8 mouse cellular contexts compared by ENCODE assay signal in the genomic region with DNA sequence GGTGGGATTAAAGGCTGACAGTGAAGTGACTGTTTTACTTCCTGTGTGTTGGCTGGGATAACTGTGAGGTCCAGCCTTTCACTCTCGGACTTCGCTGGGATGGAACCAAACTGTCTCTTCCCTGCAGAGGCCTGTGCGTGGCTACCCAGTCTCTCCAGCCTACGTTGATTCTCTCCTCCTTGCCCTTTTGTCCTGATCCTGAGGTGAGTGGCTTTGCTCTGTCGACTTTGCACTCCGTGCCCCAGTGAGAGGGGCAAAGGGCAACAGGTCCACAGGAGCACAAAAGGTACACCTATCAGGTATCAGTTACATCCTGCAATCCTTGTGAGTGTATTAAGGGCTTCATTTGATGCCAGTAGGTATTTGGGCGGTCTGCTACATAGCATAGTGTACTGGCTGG. TPM values are rescaled to one million over a fixed set of nuclear protein-coding genes. Genes with fewer than 3 reads are reported as not detected.
DNase-seq lines count a peak whose midpoint lies in the region; ATAC-seq and TF ChIP-seq lines count a peak whose summit lies in the region.

A gene (plus strand): TSS at position 87 of the 400 bp plus-strand sequence.

- 76% methylated on average over 7 of the region's 7 CpGs for WGBS in cerebellum, adult 2 months
- WGBS in macrophage (ENCODE audit: missing documents), result 95% methylated on average over 7 of the region's 7 CpGs

- no peak for DNase-seq in cerebellum, adult 2 months
- no peak for DNase-seq in cerebellum, postnatal 4 days (ENCODE audit: low spot score in 2 of 2)
- DNase-seq in adrenal gland, postnatal 4 days (ENCODE audit: low spot score in 2 of 2), result no peak
- no peak for DNase-seq in gastrocnemius, postnatal 4 days (ENCODE audit: low spot score in 2 of 2)
- peak; percentile 84 for DNase-seq in kidney, adult 9 months
- DNase-seq in testis, postnatal 14 days (ENCODE audit: low spot score), result no peak

- no peaks in the 10 kb centered on the region for H3K27me3 ChIP-seq in cerebellum, adult 2 months (ENCODE audit: control insufficient read depth, insufficient read depth, low read length)

- peaks cover 24% of the 10 kb centered on the region for H3K4me1 ChIP-seq in cerebellum, adult 2 months (ENCODE audit: control insufficient read depth, insufficient read depth, low read length)

- H3K79me2 ChIP-seq in macrophage (ENCODE audit: inconsistent target), result no peaks in the 10 kb centered on the region

- no peak for ATAC-seq in cerebellum, adult (ENCODE audit: insufficient number of reproducible peaks, low FRiP score, low TSS enrichment)

- H3K4me3 ChIP-seq in cerebellum, adult 2 months (replicated peaks; ENCODE audit: insufficient read depth, low read depth, low read length), result peak within 1 kb of the TSS; percentile 42
- H3K4me3 ChIP-seq in macrophage (ENCODE audit: inconsistent target), result no peak within 1 kb of the TSS

- peak within 1 kb of the TSS; percentile 73 for H3K27ac ChIP-seq in cerebellum, adult 2 months (ENCODE audit: insufficient read depth, low read length)
- no peak within 1 kb of the TSS for H3K27ac ChIP-seq in macrophage

- H3K36me3 ChIP-seq in macrophage (ENCODE audit: inconsistent target), result no peaks in the 10 kb centered on the region

- TF ChIP-seq POLR2A in cerebellum, adult 2 months (IDR thresholded peaks at IDR 0.05; ENCODE audit: borderline replicate concordance, insufficient read depth, low read length), result no peak

- TF ChIP-seq CTCF in cerebellum, adult 2 months (IDR thresholded peaks at IDR 0.05; ENCODE audit: borderline replicate concordance, insufficient read depth, low read depth, low read length), result no peak

RNA-seq across cellular contexts. Expression of the gene that starts here (rescaled TPM):
- polyA plus RNA-seq in cerebellum, adult 2 months (2012; rRNA removed), result 73.1 and 73.4 TPM in 2 replicates
- total RNA-seq in adrenal gland, postnatal 4 days (2021), result 10 to 100 TPM; 40.2 to 40.5 TPM
- 10 to 100 TPM; 32.2 to 37.3 TPM for total RNA-seq in gastrocnemius, postnatal 4 days (2021)
- total RNA-seq in macrophage (2018; cell fraction: chromatin; rRNA removed), result 10 to 100 TPM in 17 of 26 experiments, 1 to 10 TPM in 8, under 1 TPM in 1; 0.82 to 54.4 (median 18.3) TPM
- total RNA-seq in macrophage (2018; cell fraction: cytosol; rRNA removed), result 10 to 100 TPM in 25 of 26 experiments, 1 to 10 TPM in 1; 9.4 to 44.3 (median 22.2) TPM
- total RNA-seq in macrophage (2018; cell fraction: nucleus; rRNA removed), result 10 to 100 TPM in 18 of 26 experiments, 1 to 10 TPM in 8; 2.2 to 41.6 (median 17.1) TPM
- 10.3 to 15.7 TPM (median 13.9 TPM) in 3 replicates for polyA plus RNA-seq in macrophage (2018)
